Mouse (Mus musculus) midbrain, postnatal 0 days (tissue): ENCODE measurements around the gene Gapvd1. TPM values are rescaled to one million over a fixed set of nuclear protein-coding genes. Genes with fewer than 3 reads are reported as not detected.

Experiments used
- ATAC-seq: fragments of 200-750 bp; cut with Nextera tagmentation; 2 replicates; pipeline ENCODE4 v1.8.0; 2017; ENCODE audit warnings: moderate number of reproducible peaks, mild to moderate bottlenecking, moderate TSS enrichment, moderate library complexity; ENCODE audit not compliant: low FRiP score
- DNase-seq: peaks from one replicate; pipeline ENCODE4 v3.0.0-alpha.2; 2015; ENCODE audit warnings: low spot score
- H3K27ac ChIP-seq: fragments of 300-500 bp; sonication (generic); 2 replicates; pipeline ENCODE4 v1.5.1; 2014; ENCODE audit warnings: low read depth, mild to moderate bottlenecking, low read length, mixed read lengths
- H3K27me3 ChIP-seq: fragments of 300-500 bp; sonication (generic); 2 replicates; pipeline ENCODE4 v1.6.1; 2014; ENCODE audit warnings: low read length, control low read depth, mixed read lengths; ENCODE audit not compliant: insufficient read depth
- H3K36me3 ChIP-seq: fragments of 300-500 bp; sonication (generic); 2 replicates; pipeline ENCODE4 v1.6.1; 2014; ENCODE audit warnings: low read length, control low read depth, mixed read lengths; ENCODE audit not compliant: insufficient read depth
- H3K4me1 ChIP-seq: fragments of 300-500 bp; sonication (generic); 2 replicates; pipeline ENCODE4 v1.6.1; 2014; ENCODE audit warnings: mild to moderate bottlenecking, control low read depth, antibody characterized with exemption, low read length, mixed read lengths; ENCODE audit not compliant: insufficient read depth
- H3K4me2 ChIP-seq: fragments of 300-500 bp; sonication (generic); 2 replicates; pipeline ENCODE4 v1.6.1; 2014; ENCODE audit warnings: low read depth, mild to moderate bottlenecking, low read length, mixed read lengths; ENCODE audit not compliant: poor library complexity, severe bottlenecking
- H3K4me3 ChIP-seq: fragments of 300-500 bp; sonication (generic); 2 replicates; pipeline ENCODE4 v1.5.1; 2014; ENCODE audit warnings: low read depth, mild to moderate bottlenecking, low read length, moderate library complexity
- H3K9ac ChIP-seq: fragments of 300-500 bp; sonication (generic); replicated peaks from 2 replicates; pipeline ENCODE4 v1.6.1; 2014; ENCODE audit warnings: mild to moderate bottlenecking, low read length, moderate library complexity, mixed read lengths; ENCODE audit not compliant: poor library complexity, severe bottlenecking
- H3K9me3 ChIP-seq: fragments of 300-500 bp; sonication (generic); 2 replicates; pipeline ENCODE4 v1.6.1; 2016; ENCODE audit warnings: low read length, control low read depth
- CTCF ChIP-seq: IDR thresholded peaks from 2 replicates; pipeline ENCODE4 v1.5.1; 2016; ENCODE audit warnings: antibody characterized with exemption, mild to moderate bottlenecking
- WGBS: fragments of 180-500 bp; shearing (Covaris S2); extraction: QIAGEN DNeasy Blood & Tissue Kit; methylation state at CpG from one replicate; pipeline ENCODE4 v1.1.7; 2014; 5-methylcytosine and 5-hydroxymethylcytosine counted together
- polyA plus RNA-seq: library from polyadenylated mRNA; unstranded; fragments of >200 nt; fragmentation: Nextera tagmentation; extraction: Ambion mirVana; gene quantifications from 2 replicates; pipeline ENCODE4 v1.2.1, GENCODE M21; 2015
- total RNA-seq: library from RNA; depleted of rRNA; stranded (reverse); fragments of >200 nt; gene quantifications from 2 replicates; pipeline ENCODE4 v1.2.3, GENCODE M21; 2014

Gapvd1 gene
- total and polyA plus RNA-seq, 2 experiments from 2014 or later = 87.9 to 89.2 TPM

DNA sequence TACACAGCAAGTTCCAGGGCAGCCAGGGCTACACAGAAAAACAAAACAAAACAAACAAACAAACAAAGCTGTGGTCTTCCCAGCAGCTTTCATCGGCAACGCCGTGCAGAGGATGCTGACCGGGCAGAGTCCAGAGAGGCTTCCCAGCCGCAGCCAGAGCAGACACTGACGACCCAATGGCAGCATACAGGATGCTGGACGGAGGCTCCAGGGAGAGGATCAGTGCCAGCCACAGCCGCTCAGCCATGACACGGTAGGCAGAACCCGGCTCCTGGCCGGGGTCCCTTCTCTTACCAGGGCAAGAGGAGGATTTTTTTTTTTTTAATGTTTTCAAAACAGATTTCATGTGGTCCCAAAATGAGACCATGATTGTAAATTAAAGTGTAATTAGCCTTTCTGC is 107.6 kb downstream of the Gapvd1 start:
- 45% methylated on average over 11 of the region's 11 CpGs for WGBS
- Histone ChIP-seq H3K36me3 (no peaks in the 10 kb centered on the region), H3K27ac (no peak overlapping the region), H3K4me1 (peaks cover 3% of the 10 kb centered on the region; the same call in 1 of the 2 replicates), H3K27me3 (no peaks in the 10 kb centered on the region), H3K4me3 (no peak overlapping the region), H3K9me3 (no peaks in the 10 kb centered on the region), H3K9ac (no peak overlapping the region), H3K4me2 (no peak overlapping the region)
- no peak for DNase-seq
- TF ChIP-seq CTCF = no peak
- no peak for ATAC-seq

DNA sequence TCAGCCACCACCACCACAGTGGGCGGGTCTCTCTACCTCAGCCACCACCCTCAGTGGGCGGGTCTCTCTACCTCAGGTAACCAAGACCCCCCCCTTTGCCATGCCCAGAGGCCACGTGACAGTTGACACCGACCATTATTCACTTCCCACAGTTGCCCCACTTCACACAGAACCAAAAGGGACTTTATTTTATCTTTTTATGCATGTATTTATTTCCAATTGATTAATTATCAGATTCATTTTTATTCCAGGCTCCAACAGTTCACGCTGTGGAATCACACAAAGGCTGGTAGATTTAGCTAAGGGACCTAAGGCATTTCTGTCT is 108.5 kb downstream of the Gapvd1 start:
- DNase-seq = peak; percentile 78
- no peak; the same call in 1 of the 2 replicates for ATAC-seq
- Histone ChIP-seq H3K4me3 (peak overlapping the region; percentile 29; the same call in 1 of the 2 replicates), H3K27me3 (no peaks in the 10 kb centered on the region), H3K4me1 (peaks cover 3% of the 10 kb centered on the region; the same call in 1 of the 2 replicates), H3K9me3 (no peaks in the 10 kb centered on the region), H3K9ac (no peak overlapping the region), H3K36me3 (no peaks in the 10 kb centered on the region), H3K4me2 (peak overlapping the region; percentile 61), H3K27ac (no peak overlapping the region)
- no peak for TF ChIP-seq CTCF
- WGBS = 15% methylated on average over 5 of the region's 5 CpGs

DNA sequence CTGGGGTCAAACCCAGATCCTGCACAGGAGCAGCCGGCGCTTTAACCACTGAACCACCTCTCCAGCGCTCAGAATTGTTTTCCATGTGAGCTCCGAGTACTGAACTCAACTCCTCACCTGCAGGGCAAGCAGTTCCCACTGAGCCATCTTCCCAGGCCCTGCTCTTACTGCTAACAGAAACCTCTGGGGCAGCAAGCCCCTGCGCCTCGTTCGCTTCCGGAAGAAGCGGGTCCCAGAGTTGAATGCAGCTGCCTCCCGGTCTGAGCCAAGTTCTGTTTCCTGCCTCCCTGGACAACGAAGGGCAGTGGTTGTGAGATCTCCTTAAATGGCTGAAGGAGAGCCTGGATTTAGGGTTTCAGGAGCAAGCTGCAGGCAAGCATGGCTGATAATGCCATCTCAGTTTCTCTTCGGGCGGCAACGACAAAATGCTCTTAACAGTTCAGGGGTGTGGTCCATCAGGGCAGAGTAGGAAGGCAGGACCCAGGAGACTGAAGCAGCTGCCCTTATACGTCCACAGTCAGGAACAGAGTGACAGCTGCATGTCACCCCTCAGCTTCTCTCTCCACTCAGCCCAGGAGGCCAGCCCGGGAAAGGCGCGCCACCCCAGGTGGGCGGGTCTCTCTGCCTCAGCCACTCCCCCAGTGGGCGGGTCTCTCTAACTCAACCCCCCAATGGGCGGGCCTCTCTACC is 109.0 kb downstream of the Gapvd1 start:
- peak; percentile 81; the same call in 1 of the 2 replicates for ATAC-seq
- no peak for TF ChIP-seq CTCF
- WGBS = 10% methylated on average over 21 of the region's 21 CpGs
- Histone ChIP-seq H3K4me3 (peak overlapping the region; percentile 29), H3K4me1 (peaks cover 3% of the 10 kb centered on the region; the same call in 1 of the 2 replicates), H3K9ac (no peak overlapping the region), H3K4me2 (peak overlapping the region; percentile 61), H3K27me3 (no peaks in the 10 kb centered on the region), H3K9me3 (no peaks in the 10 kb centered on the region), H3K27ac (peak overlapping the region; percentile 26; the same call in 1 of the 2 replicates), H3K36me3 (no peaks in the 10 kb centered on the region)
- DNase-seq = no peak

DNA sequence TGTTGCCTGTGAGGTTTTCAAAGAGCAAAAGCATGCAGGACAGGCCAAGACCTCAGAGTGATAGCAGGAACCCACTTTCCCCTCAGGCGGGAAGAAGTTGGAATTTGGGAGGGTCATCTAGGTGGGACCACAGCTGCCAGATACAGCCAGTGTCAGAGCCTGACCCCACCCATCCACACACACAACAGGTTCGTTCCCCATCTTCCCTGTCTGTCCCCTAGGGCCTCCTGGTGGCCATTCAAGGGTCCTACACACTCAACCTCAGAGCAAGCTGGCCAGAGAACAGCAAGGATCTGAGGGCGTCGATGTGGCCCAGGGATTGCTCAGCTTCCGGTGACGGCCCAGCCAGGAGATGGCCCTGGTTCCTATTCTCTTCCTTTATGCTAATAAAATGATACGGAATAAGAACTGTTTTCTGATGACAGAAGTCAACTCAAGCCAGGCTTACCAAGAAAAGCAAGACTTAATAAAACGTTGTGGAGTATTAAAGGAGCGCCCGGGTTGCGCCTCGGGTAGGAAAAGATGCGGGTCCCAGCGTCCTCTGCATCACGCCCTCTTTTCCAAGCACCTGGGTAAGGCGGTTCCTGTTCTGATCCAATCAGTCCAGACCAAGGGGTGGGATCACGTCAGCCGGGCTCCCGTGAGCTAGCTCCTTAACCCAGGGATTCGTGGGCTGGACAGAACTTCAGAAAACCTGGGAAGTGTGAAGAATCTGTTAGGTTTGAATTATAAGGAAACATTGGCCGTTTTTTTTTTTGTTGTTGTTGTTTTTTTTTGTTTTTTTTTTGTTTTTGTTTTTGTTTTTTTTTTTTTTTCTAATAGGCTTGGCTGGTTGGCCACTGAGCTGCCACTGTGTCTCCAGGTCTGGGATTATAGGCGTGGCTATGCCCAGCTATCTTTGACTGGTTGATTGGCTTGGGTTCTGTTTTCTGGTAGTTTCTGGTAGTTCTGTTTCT is 110.2 kb downstream of the Gapvd1 start:
- peak; percentile 68 for TF ChIP-seq CTCF
- Histone ChIP-seq H3K27me3 (no peaks in the 10 kb centered on the region), H3K9me3 (no peaks in the 10 kb centered on the region), H3K4me3 (no peak overlapping the region), H3K4me1 (peaks cover 3% of the 10 kb centered on the region; the same call in 1 of the 2 replicates), H3K9ac (no peak overlapping the region), H3K4me2 (no peak overlapping the region), H3K27ac (no peak overlapping the region), H3K36me3 (no peaks in the 10 kb centered on the region)
- DNase-seq = no peak
- no peak for ATAC-seq
- 38% methylated on average over 22 of the region's 22 CpGs for WGBS

DNA sequence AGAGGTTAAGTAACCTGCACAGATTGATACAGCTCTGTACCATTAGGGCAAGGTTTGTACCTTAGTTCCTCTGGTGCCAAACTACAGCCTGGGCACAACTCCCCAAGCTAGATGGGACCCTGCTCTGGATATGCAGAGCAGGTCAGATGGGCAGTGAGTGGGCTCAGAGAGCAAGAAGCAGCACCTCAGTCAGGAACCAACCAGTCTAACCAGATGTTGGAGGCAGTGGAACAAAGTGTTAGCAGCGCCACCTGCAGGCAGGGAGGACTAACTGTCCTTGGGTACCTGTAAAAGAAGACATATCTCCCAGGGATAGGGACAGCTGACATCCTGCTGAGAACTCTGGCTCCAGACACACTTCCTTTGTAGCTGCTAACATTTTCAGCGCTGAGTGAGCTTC is 112.7 kb downstream of the Gapvd1 start:
- H3K9me3 ChIP-seq = no peaks in the 10 kb centered on the region
- ATAC-seq (no peak), DNase-seq (no peak)
- H3K4me1 ChIP-seq = peaks cover 3% of the 10 kb centered on the region; the same call in 1 of the 2 replicates
- H3K27me3 ChIP-seq = no peaks in the 10 kb centered on the region
- TF ChIP-seq CTCF = peak; percentile 62
- H3K4me2 ChIP-seq = no peak overlapping the region
- no peak overlapping the region for H3K27ac ChIP-seq
- H3K4me3 ChIP-seq = no peak overlapping the region
- H3K9ac ChIP-seq = no peak overlapping the region
- WGBS = 29% methylated on average over 2 of the region's 2 CpGs
- no peaks in the 10 kb centered on the region for H3K36me3 ChIP-seq
